Mouse (Mus musculus) retina, adult 2 months (tissue): ENCODE measurements around the gene Zbtb46.

Source experiments
- DNase-seq: peaks from one replicate; pipeline ENCODE4 v3.0.0-alpha.2; 2012; ENCODE audit warnings: low read depth, low spot score

Zbtb46 gene

GRCm38 (mm10) chr2:181465423-181465822 lies 6.2 kb upstream of the Zbtb46 start:
- DNase-seq = no peak

GRCm38 (mm10) chr2:181463008-181463738 lies 3.9 kb upstream of the Zbtb46 start:
- DNase-seq = no peak

- DNase-seq = no peak
Observed at GRCm38 (mm10) chr2:181462604-181463003, 3.4 kb upstream of the Zbtb46 start.

- DNase-seq = no peak
Observed at GRCm38 (mm10) chr2:181461536-181462100, 2.4 kb upstream of the Zbtb46 start.

- no peak for DNase-seq
Observed at GRCm38 (mm10) chr2:181459673-181460621, 721 bp upstream of the Zbtb46 start.

GRCm38 (mm10) chr2:181458411-181459152 lies 644 bp downstream of the Zbtb46 start:
- no peak for DNase-seq

GRCm38 (mm10) chr2:181457831-181458230 lies 1.4 kb downstream of the Zbtb46 start:
- no peak for DNase-seq

- DNase-seq = no peak
Observed at GRCm38 (mm10) chr2:181455899-181456298, 3.3 kb downstream of the Zbtb46 start.

GRCm38 (mm10) chr2:181453274-181453673 lies 6.0 kb downstream of the Zbtb46 start:
- DNase-seq = no peak

- no peak for DNase-seq
Observed at GRCm38 (mm10) chr2:181452181-181452580, 7.0 kb downstream of the Zbtb46 start.

- no peak for DNase-seq
Observed at GRCm38 (mm10) chr2:181443016-181443415, 16.2 kb downstream of the Zbtb46 start.

GRCm38 (mm10) chr2:181438176-181438575 lies 21.1 kb downstream of the Zbtb46 start:
- DNase-seq = no peak

- no peak for DNase-seq
Observed at GRCm38 (mm10) chr2:181436246-181436645, 23.0 kb downstream of the Zbtb46 start.

GRCm38 (mm10) chr2:181423834-181424233 lies 35.4 kb downstream of the Zbtb46 start:
- no peak for DNase-seq

- DNase-seq = no peak
Observed at GRCm38 (mm10) chr2:181420903-181421638, 38.2 kb downstream of the Zbtb46 start.

GRCm38 (mm10) chr2:181420426-181420825 lies 38.8 kb downstream of the Zbtb46 start:
- DNase-seq = no peak

GRCm38 (mm10) chr2:181419359-181419758 lies 39.9 kb downstream of the Zbtb46 start:
- no peak for DNase-seq

- no peak for DNase-seq
Observed at GRCm38 (mm10) chr2:181415945-181416344, 43.3 kb downstream of the Zbtb46 start.

- DNase-seq = no peak
Observed at GRCm38 (mm10) chr2:181413141-181413540, 46.1 kb downstream of the Zbtb46 start.

GRCm38 (mm10) chr2:181410760-181411473 lies 48.3 kb downstream of the Zbtb46 start:
- peak; percentile 36 for DNase-seq
